Mouse (Mus musculus): ENCODE data around the gene Angel2. TPM values are rescaled to one million over a fixed set of nuclear protein-coding genes. Genes with fewer than 3 reads are reported as not detected.

Gene Angel2
- polyA plus RNA-seq, 1 experiment from 2014 or later: 30.8 TPM

DNA sequence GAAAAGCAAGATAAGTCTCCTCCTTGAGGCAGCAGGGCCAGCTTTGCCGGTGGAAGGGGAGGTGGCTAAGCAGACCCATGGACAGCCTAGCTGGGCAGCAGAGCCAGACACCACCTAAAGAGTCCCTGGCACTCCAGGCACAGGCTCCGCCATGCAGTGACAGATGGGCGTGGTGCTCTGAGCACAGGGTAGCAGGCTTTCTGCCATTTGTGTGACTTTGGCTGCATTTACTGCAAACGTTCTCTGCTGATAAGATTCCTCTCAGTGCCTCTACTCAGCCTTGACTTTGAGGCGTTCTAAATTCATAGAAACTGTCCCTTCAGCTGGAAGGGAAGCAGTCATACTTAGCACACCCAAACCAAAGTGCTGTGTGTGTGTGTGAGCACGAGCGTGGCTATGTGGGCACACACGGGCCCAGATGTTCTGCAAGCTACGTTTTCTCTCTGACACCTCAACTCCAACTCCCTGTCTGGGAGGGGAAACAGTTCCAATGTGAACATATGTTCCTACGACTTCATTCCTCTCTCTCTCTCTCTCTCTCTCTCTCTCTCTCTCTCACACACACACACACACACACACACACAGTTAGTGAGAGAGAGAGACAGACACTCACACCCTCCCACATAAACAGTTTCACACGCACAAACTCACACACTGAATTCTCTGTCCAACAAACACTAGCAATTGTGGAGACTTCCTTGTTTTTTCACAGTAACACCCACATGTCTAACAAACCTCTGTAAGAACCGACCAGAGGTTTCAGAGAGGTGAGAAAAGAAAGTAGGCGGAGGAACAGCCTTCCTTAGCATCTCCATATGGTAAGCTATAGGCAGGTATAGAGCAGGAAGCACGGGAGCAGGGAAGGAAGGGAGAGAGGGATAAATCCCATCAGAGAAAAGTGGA is 47.0 kb downstream of the Angel2 start:
- ATAC-seq (ENCODE audit: insufficient read depth, low FRiP score): no peak

DNA sequence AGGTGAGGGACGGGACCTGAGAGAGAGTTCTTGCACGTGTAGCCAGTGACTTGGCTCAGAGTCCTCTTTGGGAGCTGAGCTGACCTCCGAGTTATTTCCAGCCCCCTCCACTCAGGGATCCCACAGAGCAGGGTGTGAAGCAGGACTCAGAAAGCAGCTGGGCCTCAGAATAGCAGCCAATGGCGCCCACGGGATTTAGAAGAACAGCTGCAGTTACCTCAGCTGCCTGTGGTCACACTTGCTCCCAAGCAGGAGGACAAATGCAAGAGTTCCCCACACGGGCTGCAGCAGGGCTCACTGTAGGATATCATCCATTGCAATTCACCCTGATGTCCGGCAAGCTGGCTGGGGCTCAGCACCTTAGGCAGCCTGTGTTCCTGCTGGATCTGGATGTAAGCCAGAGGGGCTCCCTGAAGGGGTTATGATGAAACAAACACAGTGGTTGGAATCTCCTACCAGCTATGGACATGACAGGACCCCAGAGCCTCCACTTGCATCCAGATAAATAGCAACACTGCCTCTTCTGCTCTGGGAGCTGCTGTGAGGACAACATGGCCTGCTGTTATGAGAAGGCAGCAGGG is 47.8 kb downstream of the Angel2 start:
- H3K4me3 ChIP-seq (replicated peaks; ENCODE audit: low read length): no peak overlapping the region
- ATAC-seq (ENCODE audit: insufficient read depth, low FRiP score): no peak
- H3K27ac ChIP-seq (ENCODE audit: low read length): no peak overlapping the region
- 52% methylated on average over 7 of the region's 7 CpGs for WGBS
- H3K36me3 ChIP-seq (ENCODE audit: control insufficient read depth, insufficient read depth, low read length): no peaks in the 10 kb centered on the region; the same call in 1 of the 2 replicates
- peaks cover 10% of the 10 kb centered on the region for H3K4me1 ChIP-seq (ENCODE audit: control insufficient read depth, insufficient read depth, low read length)
- H3K27me3 ChIP-seq (ENCODE audit: control insufficient read depth, insufficient read depth, low read length): no peaks in the 10 kb centered on the region
- H3K4me2 ChIP-seq (ENCODE audit: low read depth, low read length): no peak overlapping the region
- no peak overlapping the region; the same call in 1 of the 2 replicates for H3K9ac ChIP-seq (ENCODE audit: low read length)
- H3K9me3 ChIP-seq (replicated peaks; ENCODE audit: control insufficient read depth, low read length): no peaks in the 10 kb centered on the region

More for the DNA sequence above, 47.0 kb downstream of the Angel2 start:
- no peak overlapping the region for H3K4me3 ChIP-seq (replicated peaks; ENCODE audit: low read length)
- no peaks in the 10 kb centered on the region for H3K9me3 ChIP-seq (replicated peaks; ENCODE audit: control insufficient read depth, low read length)
- no peak overlapping the region for H3K27ac ChIP-seq (ENCODE audit: low read length)
- no peak overlapping the region for H3K4me2 ChIP-seq (ENCODE audit: low read depth, low read length)
- 74% methylated on average over 14 of the region's 14 CpGs for WGBS
- H3K4me1 ChIP-seq (ENCODE audit: control insufficient read depth, insufficient read depth, low read length): peaks cover 3% of the 10 kb centered on the region; the same call in 1 of the 2 replicates
- no peaks in the 10 kb centered on the region for H3K27me3 ChIP-seq (ENCODE audit: control insufficient read depth, insufficient read depth, low read length)
- H3K9ac ChIP-seq (ENCODE audit: low read length): no peak overlapping the region
- H3K36me3 ChIP-seq (ENCODE audit: control insufficient read depth, insufficient read depth, low read length): no peaks in the 10 kb centered on the region; the same call in 1 of the 2 replicates

DNA sequence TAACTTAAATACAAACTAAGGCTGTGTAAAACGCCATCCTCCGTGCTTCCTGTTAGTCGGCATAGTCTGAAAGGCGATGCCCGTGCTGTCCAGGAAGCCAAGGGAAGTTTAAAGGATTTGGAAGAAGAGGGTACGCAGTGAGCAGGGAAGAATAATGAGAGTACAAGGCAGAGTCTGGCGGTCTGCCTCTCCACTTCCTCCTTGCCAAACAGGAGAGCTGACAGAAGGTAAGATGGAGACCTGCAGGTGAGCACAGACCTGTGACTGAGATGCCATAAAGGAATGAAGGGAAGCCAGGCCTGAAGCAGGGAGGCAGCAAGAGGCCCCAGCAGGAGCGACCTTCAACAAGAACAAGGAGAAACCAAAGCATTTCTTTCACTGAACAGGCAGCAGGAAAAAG is 49.3 kb downstream of the Angel2 start:
- no peak overlapping the region for H3K4me3 ChIP-seq (replicated peaks; ENCODE audit: low read length)
- no peaks in the 10 kb centered on the region for H3K9me3 ChIP-seq (replicated peaks; ENCODE audit: control insufficient read depth, low read length)
- H3K36me3 ChIP-seq (ENCODE audit: control insufficient read depth, insufficient read depth, low read length): no peaks in the 10 kb centered on the region; the same call in 1 of the 2 replicates
- no peaks in the 10 kb centered on the region for H3K27me3 ChIP-seq (ENCODE audit: control insufficient read depth, insufficient read depth, low read length)
- no peak overlapping the region for H3K27ac ChIP-seq (ENCODE audit: low read length)
- 84% methylated on average over 8 of the region's 8 CpGs for WGBS
- no peak overlapping the region for H3K9ac ChIP-seq (ENCODE audit: low read length)
- no peak overlapping the region for H3K4me2 ChIP-seq (ENCODE audit: low read depth, low read length)
- ATAC-seq (ENCODE audit: insufficient read depth, low FRiP score): no peak
- H3K4me1 ChIP-seq (ENCODE audit: control insufficient read depth, insufficient read depth, low read length): peaks cover 17% of the 10 kb centered on the region

DNA sequence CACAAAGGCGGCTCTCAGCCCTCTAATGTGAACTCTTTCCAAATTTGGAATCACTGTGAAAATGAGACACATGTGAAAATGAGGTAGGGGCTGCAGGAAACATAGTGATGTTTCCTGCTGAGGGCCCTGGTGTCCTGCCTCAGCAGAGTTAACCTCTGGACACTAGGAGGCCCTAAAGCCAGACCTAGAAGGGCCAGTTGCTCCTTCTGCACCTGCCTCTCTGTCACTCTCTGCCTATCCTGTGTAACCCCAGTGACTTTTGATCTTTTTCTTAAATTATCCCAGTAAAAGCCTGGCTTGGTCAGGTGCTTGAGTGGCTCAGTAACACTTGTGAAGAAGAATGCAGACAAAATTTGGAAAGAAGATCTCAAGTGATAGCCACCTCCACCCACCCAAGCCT is 49.9 kb downstream of the Angel2 start:
- no peak for ATAC-seq (ENCODE audit: insufficient read depth, low FRiP score)
- H3K27ac ChIP-seq (ENCODE audit: low read length): no peak overlapping the region
- H3K4me2 ChIP-seq (ENCODE audit: low read depth, low read length): no peak overlapping the region
- no peaks in the 10 kb centered on the region for H3K9me3 ChIP-seq (replicated peaks; ENCODE audit: control insufficient read depth, low read length)
- no peaks in the 10 kb centered on the region for H3K27me3 ChIP-seq (ENCODE audit: control insufficient read depth, insufficient read depth, low read length)
- no peak overlapping the region for H3K9ac ChIP-seq (ENCODE audit: low read length)
- H3K4me1 ChIP-seq (ENCODE audit: control insufficient read depth, insufficient read depth, low read length): peaks cover 17% of the 10 kb centered on the region
- no peak overlapping the region for H3K4me3 ChIP-seq (replicated peaks; ENCODE audit: low read length)
- H3K36me3 ChIP-seq (ENCODE audit: control insufficient read depth, insufficient read depth, low read length): no peaks in the 10 kb centered on the region; the same call in 1 of the 2 replicates
- 66% methylated on average over 1 of the region's 1 CpGs for WGBS

DNA sequence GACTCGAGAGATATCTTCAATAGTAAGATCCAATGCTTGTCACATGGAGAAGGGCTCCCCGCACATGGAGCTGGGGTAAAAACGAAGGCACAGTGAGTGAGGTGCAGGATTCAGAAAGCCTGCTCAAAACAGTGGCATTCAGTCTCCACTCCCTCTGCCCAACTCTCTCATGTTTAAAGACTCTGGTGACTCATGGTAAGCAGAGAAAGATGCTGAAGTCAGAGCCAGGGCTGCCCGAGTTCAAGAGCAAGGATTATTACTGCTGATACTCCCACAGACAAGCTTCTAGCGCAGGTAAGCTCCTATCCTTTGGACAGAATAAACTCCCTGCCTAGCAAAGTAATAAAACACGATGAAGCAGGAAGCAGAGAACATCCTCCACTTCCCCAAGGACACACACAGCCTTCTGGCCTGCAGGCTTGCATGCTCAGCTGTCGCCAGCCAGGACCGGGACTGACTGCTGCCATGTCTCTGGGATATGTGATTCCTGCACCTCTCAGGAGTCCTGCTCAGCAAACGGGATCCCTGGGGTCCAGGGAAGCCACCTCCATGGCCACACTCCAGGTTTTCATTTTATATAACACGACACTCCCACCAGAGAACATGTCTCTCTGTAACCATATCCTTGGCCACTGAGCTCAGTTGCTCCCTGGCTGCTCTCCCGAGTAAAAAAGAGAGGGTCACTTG is 52.1 kb downstream of the Angel2 start:
- H3K9me3 ChIP-seq (replicated peaks; ENCODE audit: control insufficient read depth, low read length): no peaks in the 10 kb centered on the region
- peak overlapping the region; percentile 90 for H3K4me2 ChIP-seq (ENCODE audit: low read depth, low read length)
- H3K36me3 ChIP-seq (ENCODE audit: control insufficient read depth, insufficient read depth, low read length): no peaks in the 10 kb centered on the region; the same call in 1 of the 2 replicates
- H3K9ac ChIP-seq (ENCODE audit: low read length): no peak overlapping the region
- WGBS: 37% methylated on average over 11 of the region's 11 CpGs
- H3K27ac ChIP-seq (ENCODE audit: low read length): no peak overlapping the region
- ATAC-seq (ENCODE audit: insufficient read depth, low FRiP score): no peak
- H3K27me3 ChIP-seq (ENCODE audit: control insufficient read depth, insufficient read depth, low read length): no peaks in the 10 kb centered on the region
- peaks cover 17% of the 10 kb centered on the region for H3K4me1 ChIP-seq (ENCODE audit: control insufficient read depth, insufficient read depth, low read length)
- H3K4me3 ChIP-seq (replicated peaks; ENCODE audit: low read length): peak overlapping the region; percentile 74

DNA sequence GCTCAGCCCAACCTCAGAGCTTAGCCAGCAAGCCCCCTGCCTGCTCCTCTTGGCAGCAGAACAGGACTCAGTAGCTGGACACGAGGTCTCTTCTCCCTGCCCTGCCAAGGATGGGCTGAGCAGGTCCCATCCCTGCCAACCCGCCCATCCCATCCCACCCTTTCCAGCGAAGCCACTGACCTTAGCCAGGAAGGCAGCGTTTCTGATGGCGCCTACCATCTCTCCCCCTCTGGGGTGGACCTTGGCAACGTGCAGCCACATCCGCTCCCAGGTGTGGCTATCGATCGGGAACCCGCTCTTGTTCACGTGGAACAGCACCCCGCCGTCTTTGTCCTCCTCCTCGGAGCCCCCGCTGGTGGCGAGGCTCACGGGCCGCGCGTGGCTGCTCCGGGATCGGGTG is 53.1 kb downstream of the Angel2 start:
- Histone ChIP-seq H3K4me3 (replicated peaks; ENCODE audit: low read length) (peak overlapping the region; percentile 74), H3K36me3 (ENCODE audit: control insufficient read depth, insufficient read depth, low read length) (no peaks in the 10 kb centered on the region; the same call in 1 of the 2 replicates), H3K27me3 (ENCODE audit: control insufficient read depth, insufficient read depth, low read length) (no peaks in the 10 kb centered on the region), H3K4me2 (ENCODE audit: low read depth, low read length) (peak overlapping the region; percentile 90), H3K27ac (ENCODE audit: low read length) (0 out of 2 replicates have a peak overlapping the region, but pooled peaks have one; percentile 92), H3K4me1 (ENCODE audit: control insufficient read depth, insufficient read depth, low read length) (peaks cover 14% of the 10 kb centered on the region), H3K9ac (ENCODE audit: low read length) (peak overlapping the region; percentile 84), H3K9me3 (replicated peaks; ENCODE audit: control insufficient read depth, low read length) (no peaks in the 10 kb centered on the region)
- WGBS: 2% methylated on average over 22 of the region's 22 CpGs
- no peak for ATAC-seq (ENCODE audit: insufficient read depth, low FRiP score)

DNA sequence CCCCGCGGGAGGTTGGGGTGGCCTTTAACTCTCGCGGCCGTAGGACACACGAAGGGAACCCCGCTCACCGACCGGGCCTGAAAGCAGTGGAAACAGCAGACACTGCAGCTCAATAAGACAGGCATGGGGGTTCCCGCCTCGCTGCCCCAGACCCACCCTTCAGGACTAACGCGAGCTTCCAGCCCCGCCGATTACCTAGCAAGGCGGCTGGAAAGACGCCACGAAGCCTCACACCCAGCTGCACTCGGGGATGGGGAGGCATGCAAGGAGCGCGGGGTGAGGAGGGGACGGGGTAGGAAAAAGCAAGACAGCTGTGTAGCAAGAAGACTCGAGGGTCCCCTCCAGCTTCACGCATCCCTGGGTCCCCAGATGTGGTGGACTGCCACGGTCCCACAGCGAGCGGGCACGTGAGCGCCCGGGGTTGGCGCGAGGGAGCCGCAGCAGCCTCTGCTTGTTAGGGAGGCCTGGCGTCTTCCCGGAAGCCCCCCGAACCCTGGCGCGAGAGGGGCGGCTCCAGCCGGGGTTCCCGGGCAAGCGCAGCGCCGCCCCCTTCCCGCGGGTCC is 53.7 kb downstream of the Angel2 start:
- Histone ChIP-seq H3K4me1 (ENCODE audit: control insufficient read depth, insufficient read depth, low read length) (peaks cover 14% of the 10 kb centered on the region), H3K4me2 (ENCODE audit: low read depth, low read length) (peak overlapping the region; percentile 90), H3K36me3 (ENCODE audit: control insufficient read depth, insufficient read depth, low read length) (no peaks in the 10 kb centered on the region; the same call in 1 of the 2 replicates), H3K27ac (ENCODE audit: low read length) (peak overlapping the region; percentile 92), H3K4me3 (replicated peaks; ENCODE audit: low read length) (peak overlapping the region; percentile 74), H3K27me3 (ENCODE audit: control insufficient read depth, insufficient read depth, low read length) (no peaks in the 10 kb centered on the region), H3K9me3 (replicated peaks; ENCODE audit: control insufficient read depth, low read length) (no peaks in the 10 kb centered on the region), H3K9ac (ENCODE audit: low read length) (peak overlapping the region; percentile 84)
- 1% methylated on average over 46 of the region's 46 CpGs for WGBS
- peak; percentile 68 for ATAC-seq (ENCODE audit: insufficient read depth, low FRiP score)

DNA sequence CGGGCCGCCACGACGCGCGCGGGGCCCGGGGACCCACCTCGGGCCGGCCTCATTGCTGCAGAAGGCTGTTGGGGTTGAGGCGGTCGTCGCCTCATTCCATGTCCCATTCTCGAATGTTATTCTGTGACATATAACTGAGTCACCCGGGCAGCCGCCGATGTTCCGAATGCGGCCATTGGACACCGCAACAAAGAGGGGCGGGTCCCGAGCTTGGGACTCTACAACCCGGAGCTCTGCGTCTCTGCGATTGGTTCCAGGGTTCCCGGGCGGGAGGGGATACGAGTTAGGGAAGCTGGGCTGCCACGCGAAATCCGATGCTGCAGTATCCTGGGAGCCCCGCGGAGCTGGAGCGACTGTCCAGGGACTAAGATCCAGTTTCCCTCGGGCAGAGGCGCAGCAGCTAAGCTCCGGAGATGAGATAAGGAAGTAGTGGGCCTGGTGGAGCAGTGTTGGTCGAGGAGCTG is 54.2 kb downstream of the Angel2 start, which contains the start of gene Vash2:
TSS of gene Vash2 (minus strand) at position 197 of the 464 bp plus-strand sequence.
- ATAC-seq (ENCODE audit: insufficient read depth, low FRiP score): peak; percentile 96

More for the DNA sequence above, 54.2 kb downstream of the Angel2 start, which contains the start of gene Vash2:
- Histone ChIP-seq H3K4me3 (replicated peaks; ENCODE audit: low read length) (peak within 1 kb of the TSS; percentile 74), H3K27ac (ENCODE audit: low read length) (peak within 1 kb of the TSS; percentile 92), H3K9ac (ENCODE audit: low read length) (peak within 1 kb of the TSS; percentile 84), H3K4me1 (ENCODE audit: control insufficient read depth, insufficient read depth, low read length) (peaks cover 14% of the 10 kb centered on the region), H3K9me3 (replicated peaks; ENCODE audit: control insufficient read depth, low read length) (no peaks in the 10 kb centered on the region), H3K27me3 (ENCODE audit: control insufficient read depth, insufficient read depth, low read length) (no peaks in the 10 kb centered on the region), H3K36me3 (ENCODE audit: control insufficient read depth, insufficient read depth, low read length) (no peaks in the 10 kb centered on the region; the same call in 1 of the 2 replicates), H3K4me2 (ENCODE audit: low read depth, low read length) (peak within 1 kb of the TSS; percentile 90)
- under 1% methylated on average over 38 of the region's 38 CpGs for WGBS
